Mouse (Mus musculus) spleen, adult 2 months (tissue): ENCODE measurements around the gene S1pr4. TPM values are rescaled to one million over a fixed set of nuclear protein-coding genes. Genes with fewer than 3 reads are reported as not detected.
A peak's percentile ranks its signal among the peaks of the same experiment; 100 is the strongest.

Experiments
- DNase-seq, 2 experiments: peaks; one replicate each; pipeline versions ENCODE4 v3.0.0 to v3.0.0-alpha.2; 2012 to 2021; ENCODE audit warnings: low spot score in 2 of 2, low read depth in 1 of 2
- H3K27ac ChIP-seq: fragments of 200-500 bp; 2 replicates; pipeline ENCODE4 v1.5.1; 2012; ENCODE audit warnings: low read length, inconsistent platforms; ENCODE audit not compliant: insufficient read depth
- H3K27me3 ChIP-seq: fragments of 200-500 bp; 2 replicates; pipeline ENCODE4 v1.6.1; 2012; ENCODE audit warnings: mild to moderate bottlenecking, moderate library complexity, low read length, inconsistent platforms; ENCODE audit not compliant: control insufficient read depth, insufficient read depth
- H3K36me3 ChIP-seq: fragments of 200-500 bp; 2 replicates; pipeline ENCODE4 v1.6.1; 2012; ENCODE audit warnings: mild to moderate bottlenecking, low read length, inconsistent platforms; ENCODE audit not compliant: control insufficient read depth, insufficient read depth
- H3K4me1 ChIP-seq: fragments of 200-500 bp; 2 replicates; pipeline ENCODE4 v1.6.1; 2011; ENCODE audit warnings: inconsistent platforms; ENCODE audit not compliant: control insufficient read depth, insufficient read depth, insufficient read length
- H3K4me3 ChIP-seq: fragments of 200-500 bp; 2 replicates; pipeline ENCODE4 v1.5.1; 2011; ENCODE audit warnings: mild to moderate bottlenecking, inconsistent platforms; ENCODE audit not compliant: insufficient read depth, insufficient read length; ENCODE audit errors: extremely low read depth
- CTCF ChIP-seq: fragments of 200-500 bp; IDR thresholded peaks from 2 replicates; pipeline ENCODE4 v1.5.1; 2011; ENCODE audit warnings: mild to moderate bottlenecking, inconsistent platforms; ENCODE audit not compliant: insufficient read depth, insufficient read length, insufficient replicate concordance; ENCODE audit errors: extremely low read depth
- POLR2A ChIP-seq: fragments of 200-500 bp; IDR thresholded peaks from 2 replicates; pipeline ENCODE4 v1.6.1; 2011; ENCODE audit warnings: low read depth, low read length, inconsistent platforms
- WGBS: fragments of 180-500 bp; shearing (Covaris S2); methylation state at CpG from one replicate; pipeline ENCODE4 v1.1.7; 2018; 5-methylcytosine and 5-hydroxymethylcytosine counted together
- polyA plus RNA-seq: library from polyadenylated mRNA; depleted of rRNA; stranded (reverse); fragments of >200 nt; gene quantifications from 2 replicates; pipeline ENCODE4 v1.2.3, GENCODE M21; 2012

The S1pr4 gene
- polyA plus RNA-seq, 1 experiment, result 127 TPM

GRCm38 (mm10) chr10:81467670-81468235, 32.2 kb downstream of the S1pr4 start:
- Histone ChIP-seq H3K27ac (no peak overlapping the region), H3K27me3 (peaks cover 11% of the 10 kb centered on the region), H3K36me3 (no peaks in the 10 kb centered on the region), H3K4me3 (no peak overlapping the region), H3K4me1 (peaks cover 13% of the 10 kb centered on the region)
- WGBS, result 80% methylated on average over 16 of the region's 16 CpGs
- TF ChIP-seq POLR2A, result no peak
- TF ChIP-seq CTCF, result no peak
- DNase-seq, result no peak

GRCm38 (mm10) chr10:81466881-81467280, 33.1 kb downstream of the S1pr4 start:
- peaks cover 13% of the 10 kb centered on the region for H3K27me3 ChIP-seq
- no peak overlapping the region for H3K4me3 ChIP-seq
- H3K27ac ChIP-seq, result no peak overlapping the region
- TF ChIP-seq CTCF, result no peak
- no peak for TF ChIP-seq POLR2A
- 74% methylated on average over 14 of the region's 14 CpGs for WGBS
- H3K36me3 ChIP-seq, result no peaks in the 10 kb centered on the region
- peak in 1 of 2 experiments; percentile 3 for DNase-seq
- peaks cover 17% of the 10 kb centered on the region for H3K4me1 ChIP-seq

GRCm38 (mm10) chr10:81466066-81466465, 33.9 kb downstream of the S1pr4 start:
- Histone ChIP-seq H3K27ac (no peak overlapping the region), H3K36me3 (no peaks in the 10 kb centered on the region), H3K27me3 (peaks cover 16% of the 10 kb centered on the region), H3K4me3 (no peak overlapping the region), H3K4me1 (peaks cover 18% of the 10 kb centered on the region)
- TF ChIP-seq POLR2A (no peak), CTCF (no peak)
- DNase-seq, result peak in 1 of 2 experiments; percentile 2
- WGBS, result 56% methylated on average over 2 of the region's 2 CpGs

GRCm38 (mm10) chr10:81465265-81465645, 34.7 kb downstream of the S1pr4 start:
- Histone ChIP-seq H3K4me3 (no peak overlapping the region), H3K36me3 (no peaks in the 10 kb centered on the region), H3K27ac (no peak overlapping the region), H3K27me3 (peaks cover 20% of the 10 kb centered on the region), H3K4me1 (peaks cover 13% of the 10 kb centered on the region)
- 24% methylated on average over 5 of the region's 5 CpGs for WGBS
- peak in 1 of 2 experiments; percentile 2 for DNase-seq
- TF ChIP-seq CTCF, result no peak
- no peak for TF ChIP-seq POLR2A

GRCm38 (mm10) chr10:81464405-81465264, 35.3 kb downstream of the S1pr4 start:
- peak in 1 of 2 experiments; percentile 17 for DNase-seq
- no peak for TF ChIP-seq CTCF
- no peak for TF ChIP-seq POLR2A
- no peak overlapping the region for H3K4me3 ChIP-seq
- H3K36me3 ChIP-seq, result no peaks in the 10 kb centered on the region
- no peak overlapping the region for H3K27ac ChIP-seq
- WGBS, result 6% methylated on average over 33 of the region's 33 CpGs
- peaks cover 23% of the 10 kb centered on the region for H3K27me3 ChIP-seq
- peaks cover 13% of the 10 kb centered on the region for H3K4me1 ChIP-seq

- no peak overlapping the region for H3K27ac ChIP-seq
- H3K4me3 ChIP-seq, result no peak overlapping the region
- H3K36me3 ChIP-seq, result no peaks in the 10 kb centered on the region
- WGBS, result 49% methylated on average over 4 of the region's 4 CpGs
- peak in 1 of 2 experiments; percentile 1 for DNase-seq
- no peak for TF ChIP-seq CTCF
- TF ChIP-seq POLR2A, result no peak
- H3K27me3 ChIP-seq, result peaks cover 23% of the 10 kb centered on the region
- H3K4me1 ChIP-seq, result peaks cover 13% of the 10 kb centered on the region
Measured at GRCm38 (mm10) chr10:81463531-81463930, 36.4 kb downstream of the S1pr4 start.
